Mouse (Mus musculus): ENCODE results near the gene Erp29.

Erp29 gene

DNA sequence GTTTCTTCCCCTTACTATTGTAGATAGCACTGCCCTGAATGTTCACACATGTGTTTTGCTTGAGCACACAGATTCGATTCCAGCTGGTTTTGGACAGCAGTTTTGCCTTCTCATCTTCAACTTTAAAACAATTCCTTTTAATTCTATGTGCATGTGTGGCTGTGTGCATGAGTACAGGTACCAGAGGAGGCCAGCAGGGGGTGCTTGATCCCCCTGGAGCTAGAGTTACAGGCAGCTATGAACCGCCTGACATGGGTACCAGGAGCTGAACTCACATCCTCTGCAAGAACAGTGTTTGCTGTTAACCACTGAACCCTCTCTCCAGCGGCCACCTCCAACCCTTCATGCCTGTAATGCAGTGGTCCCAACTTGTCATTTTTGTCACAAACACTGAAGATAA is 3.9 kb downstream of the Erp29 start:
- DNase-seq: no peak

DNA sequence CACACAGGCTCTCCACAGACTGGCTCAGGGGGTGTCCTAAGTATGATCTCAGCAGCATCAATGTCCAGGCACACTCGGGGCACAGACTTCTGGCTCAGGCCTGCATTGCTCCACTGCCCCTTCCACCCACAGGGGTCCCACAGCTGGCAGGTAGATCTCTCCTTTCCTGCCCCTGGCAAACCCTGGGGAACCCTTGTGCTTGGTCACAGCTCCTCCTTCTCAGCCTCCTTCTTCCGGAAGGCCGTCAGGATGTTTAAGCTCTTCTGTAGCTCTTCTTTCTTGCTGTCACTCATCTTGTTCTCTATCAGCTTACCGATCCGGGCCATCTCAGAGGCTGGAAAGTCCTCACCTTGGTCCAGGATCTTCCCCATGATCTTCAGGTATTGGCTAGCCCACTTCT is 7.4 kb downstream of the Erp29 start:
- DNase-seq: no peak

DNA sequence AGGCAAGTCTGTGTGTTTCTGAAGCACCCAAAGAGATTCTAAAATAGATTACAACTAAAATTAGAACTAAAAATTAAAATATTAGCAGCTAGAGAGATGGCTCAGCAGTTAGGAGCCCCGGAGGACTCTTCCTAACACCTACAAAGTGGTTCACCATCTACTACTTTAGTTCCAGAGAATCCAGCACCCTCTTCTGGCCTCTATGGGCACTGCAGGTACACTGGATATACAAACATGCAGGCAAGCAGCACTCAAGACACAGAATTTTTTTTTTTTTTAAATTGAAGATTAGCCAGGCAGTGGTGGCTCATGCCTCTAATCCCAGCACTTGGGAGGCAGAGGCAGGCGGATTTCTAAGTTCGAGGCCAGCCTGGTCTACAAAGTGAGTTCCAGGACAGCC is 8.8 kb downstream of the Erp29 start:
- peak in 1 of 2 experiments; percentile 34 for DNase-seq

DNA sequence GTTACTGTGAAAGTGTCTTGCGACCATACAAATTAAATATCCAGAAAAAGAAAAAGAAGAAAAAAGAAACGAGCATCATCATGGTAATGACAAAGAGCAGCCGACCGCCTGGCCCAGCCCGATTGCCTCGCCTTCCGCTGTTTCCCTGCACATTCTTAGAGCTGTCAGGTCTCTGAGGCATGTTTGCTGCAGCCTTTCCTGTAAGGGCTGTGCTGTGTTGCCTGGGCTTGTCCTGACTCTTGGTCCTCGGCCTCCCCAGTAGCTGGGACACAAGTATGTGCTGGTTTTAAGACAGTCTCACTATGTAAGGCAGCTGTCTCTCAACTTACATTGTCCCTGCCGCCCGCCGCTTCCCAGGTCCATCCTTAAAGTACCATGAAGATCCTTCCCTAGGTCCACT is 13.6 kb downstream of the Erp29 start:
- DNase-seq: no peak

DNA sequence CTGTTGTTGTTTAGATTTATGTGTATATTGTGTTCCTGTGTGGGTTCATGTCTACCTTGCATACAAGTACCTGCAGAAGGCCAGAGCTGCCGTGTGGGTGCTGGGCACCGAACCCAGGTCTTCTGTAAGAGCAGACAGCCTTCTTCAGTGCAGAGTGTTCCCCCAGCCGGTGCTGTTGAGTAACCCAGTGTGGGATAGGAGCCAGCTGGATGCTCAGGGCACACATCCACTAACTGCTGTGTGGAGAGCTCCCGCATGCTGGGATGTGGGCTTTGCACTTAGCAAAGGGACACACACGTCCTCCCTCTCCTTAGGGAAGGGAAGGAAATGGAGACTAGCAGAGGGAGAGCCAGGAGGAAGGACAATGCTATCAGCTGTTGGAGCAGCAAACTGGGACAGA is 14.2 kb downstream of the Erp29 start:
- no peak for DNase-seq

DNA sequence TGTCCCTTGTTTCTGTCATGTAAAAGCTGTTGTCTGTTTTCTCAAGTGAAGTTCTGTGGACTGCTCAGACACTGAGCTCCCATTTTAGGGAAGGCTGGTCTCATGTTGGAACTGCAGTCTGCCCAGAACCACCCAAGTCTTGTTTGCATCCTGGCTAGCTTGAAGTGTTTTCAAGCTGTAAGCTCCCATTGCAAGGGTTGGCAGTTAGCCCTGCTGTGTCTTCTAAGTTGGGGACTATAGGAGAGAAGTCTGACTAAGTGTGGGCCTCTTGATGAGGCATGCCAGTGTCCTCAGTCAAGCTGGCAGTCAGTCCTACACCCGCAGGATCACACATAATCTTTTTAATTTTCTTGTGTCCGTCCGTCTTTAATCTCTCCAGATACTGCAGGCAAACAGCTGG is 23.4 kb downstream of the Erp29 start:
- no peak for DNase-seq

DNA sequence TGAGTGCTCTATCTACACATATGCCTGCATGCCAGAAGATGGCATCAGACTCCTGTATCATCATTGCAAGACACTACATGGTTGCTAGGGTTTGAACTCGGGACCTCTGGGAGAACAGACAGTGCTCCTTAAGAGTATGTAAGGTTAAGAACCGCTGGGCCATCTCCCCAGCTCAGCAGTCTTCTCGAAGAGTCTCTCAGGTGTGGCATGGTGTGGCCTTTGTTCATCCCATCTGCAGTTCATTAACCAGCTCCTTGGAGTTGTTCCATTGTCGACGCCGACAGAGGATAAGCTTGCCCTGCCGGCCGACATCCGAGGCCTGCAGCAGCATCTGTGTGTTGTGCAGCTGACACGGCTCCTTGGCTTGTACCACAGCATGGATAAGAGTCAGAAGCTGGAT is 29.0 kb downstream of the Erp29 start:
- DNase-seq: no peak

DNA sequence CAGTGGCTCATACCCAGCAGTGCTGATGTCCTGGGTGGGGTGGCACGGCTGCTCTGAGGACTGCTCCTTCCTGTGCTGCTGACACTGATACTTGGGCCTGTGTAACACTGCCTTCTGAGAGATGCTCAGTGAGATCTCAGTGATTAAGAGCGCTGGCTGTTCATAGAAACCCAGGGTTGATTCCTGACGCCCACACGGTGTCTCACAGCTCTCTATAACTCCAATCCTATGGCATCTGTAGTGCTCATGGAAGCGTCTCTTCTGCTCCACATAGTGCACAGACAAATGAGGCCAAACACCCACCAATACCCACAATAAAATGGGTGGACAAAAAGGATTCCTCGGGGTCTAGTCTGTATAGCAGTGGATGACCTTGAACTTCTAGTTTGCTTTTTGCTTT is 29.5 kb downstream of the Erp29 start:
- no peak for DNase-seq

DNA sequence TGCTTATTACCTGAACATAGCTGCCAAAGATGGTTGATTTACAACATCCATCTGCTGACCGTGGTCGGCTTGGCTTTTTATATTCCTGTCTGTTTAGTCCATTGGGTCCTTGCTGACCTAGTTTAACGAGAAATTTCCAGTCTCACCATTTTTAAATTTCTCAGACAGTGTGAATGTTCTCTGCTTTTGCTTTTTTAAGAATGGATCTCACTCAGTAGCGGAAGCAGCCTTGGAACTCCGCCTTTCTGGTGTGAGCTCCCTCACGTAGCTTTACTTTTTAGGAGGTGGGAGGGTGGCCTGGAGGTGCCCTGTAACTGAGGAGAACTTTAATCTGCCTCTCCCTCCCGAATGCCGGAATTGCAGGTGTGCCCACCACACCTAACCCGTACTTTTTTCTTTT is 31.6 kb downstream of the Erp29 start:
- no peak for DNase-seq

DNA sequence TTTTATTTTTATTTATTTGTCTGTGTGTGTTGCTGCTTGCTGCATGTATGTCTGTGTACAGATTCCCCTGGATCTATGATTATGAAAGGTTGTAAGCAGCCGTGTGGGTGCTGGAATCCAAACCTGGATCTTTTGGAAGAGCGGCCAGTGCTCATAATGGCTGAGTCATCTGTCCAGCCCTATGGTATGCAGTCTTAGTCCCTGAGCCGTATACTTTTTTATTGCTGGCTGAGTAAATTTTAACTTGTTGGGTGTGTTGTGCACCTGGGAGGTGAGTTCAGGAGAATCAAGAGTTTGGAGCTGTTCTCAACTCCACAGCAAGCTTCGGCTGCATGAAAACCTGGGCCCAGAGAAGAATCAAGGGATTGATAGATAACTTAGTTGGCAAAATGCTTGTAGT is 41.3 kb downstream of the Erp29 start:
- DNase-seq: no peak

DNA sequence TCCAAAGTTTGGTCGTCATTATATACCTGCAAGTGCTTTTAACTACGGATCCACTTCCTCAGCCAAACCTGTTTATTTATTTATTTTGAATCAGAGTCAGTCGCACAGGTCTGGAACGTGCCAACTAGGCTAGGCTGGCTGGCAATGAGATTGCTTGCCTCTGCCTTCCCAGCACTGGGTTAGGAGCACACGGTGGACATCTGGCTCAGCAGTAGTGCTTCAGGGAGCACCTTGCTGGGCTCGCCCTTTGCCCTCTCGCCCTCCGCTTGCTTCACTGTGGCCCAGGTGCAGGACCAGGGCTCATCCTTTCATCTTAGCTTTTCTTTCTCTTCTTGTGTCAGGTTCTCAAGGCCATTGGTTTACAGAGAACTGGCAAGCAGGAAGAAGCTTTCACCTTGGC is 44.5 kb downstream of the Erp29 start:
- DNase-seq: no peak

DNA sequence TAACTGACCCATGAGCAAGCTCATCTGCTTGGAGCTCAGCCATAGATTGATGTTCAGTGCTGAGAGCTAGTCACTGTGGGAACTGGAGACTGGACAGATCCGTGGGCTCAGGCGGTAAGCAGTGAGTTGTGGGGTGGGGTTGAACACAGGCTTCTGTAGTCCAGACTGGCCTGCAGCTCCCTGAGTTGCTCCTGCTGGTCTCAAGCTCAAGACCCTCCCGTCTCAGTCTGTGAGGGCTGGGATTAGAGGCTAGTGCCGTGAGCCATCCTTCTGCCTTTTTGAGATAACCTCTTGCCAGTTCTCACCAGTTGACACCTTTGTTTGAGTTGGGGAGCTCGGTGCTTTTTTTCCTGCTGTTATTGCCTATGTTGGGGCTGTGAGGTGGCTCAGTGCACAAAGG is 51.5 kb downstream of the Erp29 start:
- no peak for DNase-seq

DNA sequence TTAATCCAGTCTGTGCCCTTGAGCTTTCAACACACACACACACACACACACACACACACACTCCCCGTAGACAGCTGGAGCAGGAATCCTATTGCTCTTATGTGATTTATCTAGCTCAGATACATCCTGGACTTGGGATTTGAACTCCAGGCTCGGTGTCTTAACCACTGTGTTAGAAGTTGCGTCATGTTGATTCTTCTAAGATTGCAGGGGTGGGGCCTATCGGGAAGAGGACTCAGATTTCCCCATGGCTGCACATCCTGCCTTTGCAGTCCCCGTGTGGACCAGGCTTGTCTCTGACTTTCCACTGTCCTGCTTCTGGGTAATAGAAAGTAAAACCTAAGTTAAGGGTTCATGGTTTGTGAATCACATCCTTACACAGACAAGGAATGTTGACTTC is 52.2 kb downstream of the Erp29 start:
- DNase-seq: no peak

DNA sequence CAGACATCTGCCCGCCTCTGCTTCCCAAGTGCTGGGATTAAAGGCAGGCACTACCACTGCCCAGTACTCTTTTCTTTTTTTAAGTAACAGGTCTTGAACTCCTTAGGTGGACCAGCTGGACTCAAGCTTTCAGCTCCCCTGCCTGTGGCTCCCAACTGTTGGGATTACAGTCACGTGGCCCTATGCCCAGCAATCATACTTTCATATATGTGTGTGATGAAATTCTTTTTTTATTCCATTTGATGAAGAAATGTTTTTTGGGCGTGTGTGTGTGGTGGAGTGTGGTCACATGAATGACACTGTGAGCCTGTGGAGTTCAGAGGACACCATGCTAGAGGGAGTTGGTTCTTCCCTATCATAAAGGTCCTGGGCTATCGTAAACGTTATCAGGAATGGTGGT is 52.8 kb downstream of the Erp29 start:
- DNase-seq: no peak

DNA sequence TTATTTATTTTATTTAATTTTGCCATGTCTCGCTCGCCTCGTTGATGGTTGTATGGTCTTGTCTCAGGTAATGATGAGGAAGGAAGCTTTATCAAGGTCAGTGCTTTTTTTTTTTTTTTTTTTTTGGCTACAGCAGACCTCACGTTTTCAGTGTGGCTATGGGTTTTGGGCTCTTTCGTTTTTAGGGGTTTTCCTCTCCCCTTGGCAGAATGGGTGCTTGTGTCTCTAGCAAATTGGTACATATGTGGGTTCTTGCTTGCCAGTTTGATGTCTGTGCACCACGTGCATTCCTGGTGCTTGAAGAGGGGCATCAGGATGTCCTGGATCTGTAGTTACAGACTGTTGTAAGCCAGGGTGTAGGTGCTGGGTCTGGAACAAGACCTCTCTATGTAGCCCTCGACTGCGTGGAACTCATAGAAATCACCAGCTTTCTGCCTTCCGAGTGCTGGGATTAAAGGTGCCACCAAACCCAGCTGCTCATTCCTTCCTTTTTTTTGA is 53.3 kb downstream of the Erp29 start:
- DNase-seq: no peak

DNA sequence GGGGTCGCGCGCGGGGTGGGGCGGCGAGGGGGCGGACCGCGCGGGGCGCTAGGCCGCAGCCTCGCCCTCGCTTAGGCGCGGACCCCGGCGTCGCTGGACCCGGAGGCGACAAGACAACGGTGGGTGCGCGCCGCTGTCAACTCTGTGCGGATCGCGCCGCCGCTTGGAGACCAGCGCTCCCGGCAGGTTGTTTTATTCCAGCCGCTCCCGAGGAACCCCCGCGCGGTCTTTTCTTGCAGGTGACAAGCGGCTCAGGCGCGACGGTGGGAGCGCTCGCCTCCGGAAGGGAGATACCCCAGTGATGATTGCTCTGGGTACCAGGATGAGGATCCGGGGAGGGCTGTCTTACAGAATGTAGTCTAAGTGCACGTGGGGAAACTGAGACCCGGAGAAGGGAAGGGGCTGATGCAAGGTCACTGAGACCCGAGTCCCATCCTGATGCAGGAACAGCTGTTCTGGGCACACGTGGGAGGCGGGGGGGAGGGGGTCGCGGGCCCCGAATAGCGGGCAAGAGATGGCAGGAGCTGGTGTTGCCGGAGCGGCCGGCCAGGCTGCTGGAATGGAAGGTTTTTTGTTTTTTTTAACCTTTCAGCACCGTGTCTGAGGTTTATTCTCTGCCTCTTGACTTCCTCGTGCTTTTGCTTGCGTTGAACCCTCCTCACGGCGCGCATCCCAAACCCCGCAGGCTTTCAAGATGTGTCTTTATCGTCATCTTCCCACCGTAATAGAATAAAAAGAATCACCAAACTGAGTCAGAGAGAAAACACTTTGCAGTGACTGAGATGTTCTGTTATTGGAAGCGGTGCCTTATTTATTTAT is 54.0 kb downstream of the Erp29 start:
- DNase-seq: no peak

DNA sequence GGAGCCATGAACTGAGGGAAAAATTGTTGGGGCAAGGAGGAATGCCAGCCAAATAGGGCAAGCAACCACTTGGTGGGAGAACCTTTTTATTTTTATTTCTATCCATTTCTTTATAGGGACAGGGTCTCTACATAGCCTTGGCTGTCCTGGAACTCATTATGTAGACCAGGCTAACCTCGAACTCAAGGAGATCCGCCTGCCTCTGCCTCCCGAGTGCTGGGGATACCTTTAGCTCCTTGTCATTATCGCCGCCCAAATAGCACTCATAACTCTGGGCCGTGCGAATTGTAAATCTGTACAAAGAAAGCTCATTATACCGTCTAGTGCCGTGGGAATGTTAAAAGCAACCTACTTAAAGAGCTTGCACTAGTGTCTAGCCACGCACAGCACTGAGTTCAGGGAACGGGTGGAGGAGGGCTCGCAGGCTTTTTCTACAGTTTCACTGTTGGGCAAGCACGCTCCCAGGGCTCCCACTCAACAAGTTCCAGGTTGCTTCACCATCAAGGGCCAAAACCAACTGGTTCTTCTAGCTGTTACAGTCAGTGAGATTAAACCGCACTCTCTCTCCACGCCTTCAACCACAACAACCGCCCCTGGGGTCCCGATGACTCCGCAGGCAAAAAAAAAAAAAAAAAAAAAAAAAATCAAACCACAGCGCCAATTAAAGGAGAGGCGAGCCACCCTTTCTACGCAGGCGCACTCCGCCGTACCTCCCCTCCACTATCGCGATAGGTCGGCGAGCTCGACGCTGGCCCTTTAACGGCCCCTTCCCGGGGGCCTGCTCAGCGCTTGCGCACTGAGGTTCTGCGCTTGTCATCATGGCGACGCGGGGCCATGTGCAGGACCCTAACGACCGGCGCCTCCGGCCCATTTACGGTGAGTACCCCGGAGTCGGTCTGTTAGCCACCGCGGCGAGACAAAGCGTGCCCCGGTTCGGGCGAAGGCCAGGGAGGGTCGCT is 54.8 kb downstream of the Erp29 start, which contains the start of gene Naa25:
TSS of gene Naa25 (plus strand) at position 750 of the 959 bp plus-strand sequence.
- peak; percentile 95 for DNase-seq

DNA sequence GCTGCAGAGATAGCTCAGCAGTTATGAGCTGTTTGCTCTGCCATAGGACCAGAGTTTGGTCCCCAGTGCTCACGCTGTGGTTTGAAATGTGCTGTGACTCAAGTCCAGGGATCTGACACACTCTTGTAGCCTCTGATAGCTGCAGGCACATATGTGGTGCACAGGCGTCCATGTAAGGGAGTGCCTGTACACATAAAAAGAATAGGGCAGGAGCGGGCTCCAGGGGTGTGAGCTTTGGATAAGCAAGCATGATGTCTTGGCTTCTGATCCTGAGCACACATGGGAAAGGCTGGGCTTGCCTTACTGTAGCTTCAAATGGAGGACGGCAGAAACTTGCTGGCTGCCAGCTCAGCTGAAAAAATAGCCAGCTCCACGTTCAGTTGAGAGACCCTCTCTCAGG is 56.7 kb downstream of the Erp29 start:
- no peak for DNase-seq

DNA sequence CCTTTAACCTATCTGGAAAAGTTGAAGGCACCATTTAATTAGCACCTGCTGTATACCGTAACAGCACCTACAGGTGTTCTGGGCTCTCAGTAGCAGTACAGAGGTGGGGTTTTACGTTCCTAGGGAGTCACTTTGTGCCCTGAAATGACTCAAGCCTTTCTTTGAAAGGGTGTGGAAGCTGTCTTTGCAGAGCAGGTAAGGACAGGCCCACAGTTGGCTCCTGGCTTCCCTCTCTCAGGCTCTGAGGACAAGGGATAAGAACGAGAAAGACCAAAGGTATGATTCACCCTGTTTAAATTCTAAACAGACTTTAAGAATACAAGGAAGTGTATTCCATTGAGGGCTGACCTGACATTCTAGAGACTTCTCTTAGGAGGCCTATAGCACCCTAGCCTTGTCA is 58.9 kb downstream of the Erp29 start:
- DNase-seq: no peak

DNA sequence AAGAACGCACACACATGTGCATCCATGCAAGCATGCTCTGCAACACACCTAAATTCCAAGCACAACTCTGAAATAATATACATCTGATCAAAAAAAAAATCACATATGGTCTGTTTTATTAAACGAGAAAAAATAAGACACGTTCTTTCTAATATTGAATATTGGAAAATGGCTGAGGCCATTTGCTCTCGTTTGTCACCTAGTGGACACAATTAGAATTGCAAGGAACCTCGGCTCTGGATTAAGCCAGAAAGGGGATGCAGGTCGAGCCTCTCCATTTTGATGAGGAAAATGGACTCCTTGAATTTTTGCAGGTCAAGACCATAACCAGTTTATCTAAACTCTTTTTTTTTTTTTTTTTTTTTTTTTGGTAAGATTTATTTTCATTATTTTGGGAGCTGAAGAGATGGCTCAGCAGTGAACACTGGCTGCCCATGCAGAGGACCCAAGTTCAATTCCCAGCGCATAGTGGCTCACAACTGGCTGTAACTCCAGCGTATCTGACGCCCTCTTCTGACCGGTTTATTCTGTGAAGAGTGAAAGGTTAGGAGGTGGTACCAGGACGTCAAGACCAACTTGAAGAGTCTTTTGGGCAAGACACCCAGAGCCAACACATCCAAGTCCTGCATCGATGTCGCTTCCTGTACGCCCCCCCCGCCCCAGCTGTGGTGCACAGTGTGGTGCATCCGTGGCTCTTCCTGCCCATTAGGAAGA is 59.5 kb downstream of the Erp29 start:
- peak; percentile 65 to 67 for DNase-seq

DNA sequence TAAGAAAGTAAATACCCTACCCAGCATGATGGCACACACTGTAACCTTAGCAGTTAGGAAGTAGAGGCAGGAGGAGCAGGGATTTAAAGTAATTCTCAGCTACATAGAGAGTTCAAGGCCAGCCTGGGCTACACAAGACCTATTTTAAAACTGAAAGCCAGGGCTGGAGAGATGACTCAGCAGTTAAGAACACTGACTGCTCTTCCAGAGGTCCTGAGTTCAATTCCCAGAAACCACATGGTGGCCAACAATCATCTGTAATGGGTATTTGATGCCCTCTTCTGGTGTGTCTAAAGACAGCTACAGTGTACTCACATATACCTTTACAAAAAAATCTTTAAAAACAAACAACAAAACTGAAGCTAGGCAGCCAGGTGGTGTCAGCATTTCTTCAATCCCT is 62.6 kb downstream of the Erp29 start:
- DNase-seq: no peak

DNA sequence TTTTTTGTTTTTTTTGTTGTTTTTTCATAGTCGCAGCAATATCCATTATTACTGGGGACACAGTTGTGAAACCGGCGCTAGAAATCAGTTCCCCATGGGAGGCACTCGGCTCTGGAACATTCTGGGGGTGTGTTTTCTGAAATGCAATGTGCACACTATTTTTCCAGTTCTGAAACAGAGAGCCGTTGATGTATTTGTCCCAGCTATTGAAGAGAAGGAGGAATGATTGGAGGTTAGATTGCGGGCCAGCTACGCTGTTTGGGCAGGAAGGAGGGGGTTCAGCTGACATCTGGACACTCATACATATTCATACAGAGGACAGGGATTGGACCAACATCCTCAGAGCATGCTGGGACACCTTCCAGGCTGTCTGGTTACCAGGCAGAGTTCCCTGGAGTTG is 63.2 kb downstream of the Erp29 start:
- DNase-seq: no peak

DNA sequence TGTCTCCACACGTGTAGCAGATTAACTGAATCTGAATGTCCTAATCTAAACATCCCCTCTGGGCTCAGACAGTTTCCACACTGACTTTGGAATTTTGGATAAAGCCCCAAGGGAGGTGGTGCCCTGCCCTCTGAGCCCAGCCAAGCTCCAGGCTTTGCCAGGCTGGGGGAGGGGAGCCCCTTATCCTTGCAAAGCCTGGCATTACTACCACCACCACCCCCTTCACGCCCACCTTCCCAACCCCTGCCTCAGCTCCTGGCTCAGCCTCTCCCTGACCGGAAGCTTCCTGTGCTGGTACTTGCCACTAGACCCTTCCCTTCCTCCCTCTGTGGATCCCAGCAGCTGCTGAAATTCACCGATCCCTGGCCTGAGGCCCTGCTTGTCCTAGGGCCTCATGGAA is 65.2 kb downstream of the Erp29 start:
- DNase-seq: no peak
